Mouse (Mus musculus) forebrain, embryonic 11.5 days (tissue): ENCODE measurements around the gene Cnot10. TPM values are rescaled to one million over a fixed set of nuclear protein-coding genes. Genes with fewer than 3 reads are reported as not detected.
"Not testable (repeated sequence)": the region's sequence is repeated elsewhere in the genome, so short reads cannot be mapped to it uniquely, and the experiment has no call there.

Source experiments
- ATAC-seq: fragments of 200-750 bp; cut with Nextera tagmentation; replicated peaks from 2 replicates; pipeline ENCODE4 v1.8.0; 2017; ENCODE audit warnings: moderate TSS enrichment; ENCODE audit not compliant: low FRiP score
- DNase-seq: peaks from one replicate; pipeline ENCODE4 v3.0.0-alpha.2; 2017; ENCODE audit warnings: low spot score
- H3K27ac ChIP-seq: fragments of 300-500 bp; sonication (generic); 2 replicates; pipeline ENCODE4 v1.5.1; 2014; ENCODE audit warnings: low read depth, low read length
- H3K27me3 ChIP-seq: fragments of 300-500 bp; sonication (generic); 2 replicates; pipeline ENCODE4 v1.6.1; 2014; ENCODE audit warnings: mild to moderate bottlenecking, low read length, mixed read lengths; ENCODE audit not compliant: control insufficient read depth, insufficient read depth
- H3K36me3 ChIP-seq: fragments of 300-500 bp; sonication (generic); 2 replicates; pipeline ENCODE4 v1.6.1; 2014; ENCODE audit warnings: mild to moderate bottlenecking, low read length, moderate library complexity, mixed read lengths; ENCODE audit not compliant: control insufficient read depth, insufficient read depth
- H3K4me1 ChIP-seq: fragments of 300-500 bp; sonication (generic); replicated peaks from 2 replicates; pipeline ENCODE4 v1.6.1; 2014; ENCODE audit warnings: low read length, mixed read lengths; ENCODE audit not compliant: control insufficient read depth, insufficient read depth
- H3K4me2 ChIP-seq: fragments of 300-500 bp; sonication (generic); 2 replicates; pipeline ENCODE4 v1.6.1; 2014; ENCODE audit warnings: low read depth, mild to moderate bottlenecking, low read length, moderate library complexity, mixed read lengths; ENCODE audit not compliant: severe bottlenecking
- H3K4me3 ChIP-seq: fragments of 300-500 bp; sonication (generic); 2 replicates; pipeline ENCODE4 v1.5.1; 2014; ENCODE audit warnings: low read depth, low read length
- H3K9ac ChIP-seq: fragments of 300-500 bp; sonication (generic); 2 replicates; pipeline ENCODE4 v1.6.1; 2014; ENCODE audit warnings: low read length
- H3K9me3 ChIP-seq: fragments of 300-500 bp; sonication (generic); 2 replicates; pipeline ENCODE4 v1.6.1; 2016; ENCODE audit warnings: low read length, mixed read lengths; ENCODE audit not compliant: control insufficient read depth
- WGBS: fragments of 180-500 bp; shearing (Covaris S2); extraction: QIAGEN DNeasy Blood & Tissue Kit; methylation state at CpG from one replicate; pipeline ENCODE4 v1.1.7; 2014; 5-methylcytosine and 5-hydroxymethylcytosine counted together
- polyA plus RNA-seq: library from polyadenylated mRNA; unstranded; fragments of >200 nt; fragmentation: Nextera tagmentation; extraction: Ambion mirVana; gene quantifications from 2 replicates; pipeline ENCODE4 v1.2.1, GENCODE M21; 2014

Gene Cnot10
- polyA plus RNA-seq, 1 experiment from 2014 or later: 76.0 TPM

DNA sequence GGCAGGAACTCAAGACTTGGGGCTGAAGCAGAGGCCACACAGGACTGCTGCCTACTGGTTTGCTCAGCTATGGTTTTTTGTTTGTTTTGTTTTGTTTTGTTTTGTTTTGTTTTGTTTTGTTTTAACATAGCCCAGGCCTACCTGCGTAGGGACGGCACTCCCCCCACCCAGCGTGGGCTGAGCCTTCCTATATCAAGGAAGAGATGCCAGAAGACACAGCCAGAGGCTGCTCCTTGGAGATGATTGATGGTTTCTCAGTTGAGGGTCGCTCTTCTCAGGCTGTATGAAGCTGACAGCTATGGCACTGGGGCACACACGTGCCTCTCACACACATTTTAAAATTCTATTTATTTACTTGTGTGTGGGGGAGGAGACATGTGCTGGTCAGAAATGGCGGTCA is 21.0 kb upstream of the Cnot10 start:
- 83% methylated on average over 6 of the region's 6 CpGs for WGBS
- no peak for DNase-seq
- Histone ChIP-seq H3K27ac (no peak overlapping the region), H3K9ac (no peak overlapping the region), H3K27me3 (no peaks in the 10 kb centered on the region), H3K9me3 (no peaks in the 10 kb centered on the region), H3K36me3 (no peaks in the 10 kb centered on the region), H3K4me2 (no peak overlapping the region), H3K4me3 (no peak overlapping the region), H3K4me1 (no peaks in the 10 kb centered on the region)
- no peak for ATAC-seq

DNA sequence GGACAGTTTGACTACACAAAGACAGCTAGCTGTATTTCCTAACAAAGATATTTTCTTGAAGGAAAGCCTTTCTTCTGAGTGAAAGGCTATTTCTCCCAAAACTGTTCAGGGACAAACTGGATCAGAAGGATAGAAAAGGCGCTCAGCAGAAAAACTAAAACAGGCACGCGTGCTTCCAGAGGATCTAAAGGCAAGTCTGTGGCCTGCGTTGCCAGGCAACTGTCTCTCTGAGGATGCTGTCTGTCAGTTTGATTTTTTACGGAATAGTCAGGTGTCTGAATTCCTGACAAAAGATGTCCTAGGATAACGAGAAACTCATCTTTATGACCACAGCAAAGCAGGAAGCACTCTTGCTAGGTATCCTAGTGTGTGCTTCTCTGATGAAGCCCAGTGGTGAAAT is 20.5 kb upstream of the Cnot10 start:
- Histone ChIP-seq H3K9ac (no peak overlapping the region), H3K4me1 (no peaks in the 10 kb centered on the region), H3K9me3 (no peaks in the 10 kb centered on the region), H3K27me3 (no peaks in the 10 kb centered on the region), H3K27ac (no peak overlapping the region), H3K4me2 (no peak overlapping the region), H3K36me3 (no peaks in the 10 kb centered on the region), H3K4me3 (no peak overlapping the region)
- WGBS: 78% methylated on average over 6 of the region's 6 CpGs
- DNase-seq (no peak), ATAC-seq (no peak)

DNA sequence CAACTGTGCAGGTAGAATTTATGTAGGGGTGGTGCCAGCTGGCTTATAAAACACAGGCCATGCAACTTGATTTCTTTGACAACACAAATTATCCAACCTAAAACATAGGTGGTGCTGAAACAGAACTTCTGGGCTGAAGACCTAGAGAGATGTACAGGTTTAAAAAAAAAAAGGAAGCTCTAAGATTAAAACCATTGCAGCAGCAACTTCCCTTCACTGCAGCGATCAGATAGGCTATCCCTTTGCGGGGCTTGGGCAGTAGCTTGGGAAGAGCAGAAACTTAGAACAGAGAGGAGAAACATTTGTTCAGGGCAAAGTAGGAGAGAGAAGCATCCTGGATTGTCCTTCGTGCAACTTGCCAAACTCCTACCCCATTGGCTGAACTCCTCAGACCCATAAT is 16.7 kb upstream of the Cnot10 start:
- no peak overlapping the region for H3K4me3 ChIP-seq
- no peaks in the 10 kb centered on the region for H3K36me3 ChIP-seq
- no peak overlapping the region for H3K9ac ChIP-seq
- no peaks in the 10 kb centered on the region for H3K9me3 ChIP-seq
- 84% methylated on average over 3 of the region's 3 CpGs for WGBS
- H3K4me1 ChIP-seq: no peaks in the 10 kb centered on the region
- DNase-seq (no peak), ATAC-seq (no peak)
- no peak overlapping the region for H3K4me2 ChIP-seq
- H3K27ac ChIP-seq: no peak overlapping the region
- H3K27me3 ChIP-seq: no peaks in the 10 kb centered on the region

DNA sequence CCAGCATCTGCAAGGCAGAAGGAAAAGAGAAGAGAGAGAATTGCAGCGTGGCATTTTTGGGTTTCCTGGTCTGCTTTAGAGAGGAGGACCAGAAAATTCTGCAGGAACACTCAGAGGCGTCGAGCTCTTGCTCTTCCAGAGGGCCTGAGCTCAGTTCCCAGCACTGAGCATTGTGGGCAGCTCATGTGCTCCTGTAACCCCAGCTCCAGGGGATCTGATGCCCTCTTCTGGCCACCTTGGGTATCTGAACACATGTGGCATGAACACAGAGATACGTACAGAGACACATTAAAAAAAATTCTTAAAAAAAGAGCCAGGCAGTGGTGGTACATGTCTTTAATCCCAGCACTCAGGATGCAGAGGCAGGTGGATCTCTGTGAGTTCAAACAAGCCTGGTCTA is 15.4 kb upstream of the Cnot10 start:
- Histone ChIP-seq H3K9me3 (no peaks in the 10 kb centered on the region), H3K36me3 (no peaks in the 10 kb centered on the region), H3K9ac (no peak overlapping the region), H3K4me2 (no peak overlapping the region), H3K27ac (no peak overlapping the region), H3K27me3 (no peaks in the 10 kb centered on the region), H3K4me1 (no peaks in the 10 kb centered on the region), H3K4me3 (no peak overlapping the region)
- DNase-seq (no peak), ATAC-seq (no peak)
- 93% methylated on average over 4 of the region's 4 CpGs for WGBS

DNA sequence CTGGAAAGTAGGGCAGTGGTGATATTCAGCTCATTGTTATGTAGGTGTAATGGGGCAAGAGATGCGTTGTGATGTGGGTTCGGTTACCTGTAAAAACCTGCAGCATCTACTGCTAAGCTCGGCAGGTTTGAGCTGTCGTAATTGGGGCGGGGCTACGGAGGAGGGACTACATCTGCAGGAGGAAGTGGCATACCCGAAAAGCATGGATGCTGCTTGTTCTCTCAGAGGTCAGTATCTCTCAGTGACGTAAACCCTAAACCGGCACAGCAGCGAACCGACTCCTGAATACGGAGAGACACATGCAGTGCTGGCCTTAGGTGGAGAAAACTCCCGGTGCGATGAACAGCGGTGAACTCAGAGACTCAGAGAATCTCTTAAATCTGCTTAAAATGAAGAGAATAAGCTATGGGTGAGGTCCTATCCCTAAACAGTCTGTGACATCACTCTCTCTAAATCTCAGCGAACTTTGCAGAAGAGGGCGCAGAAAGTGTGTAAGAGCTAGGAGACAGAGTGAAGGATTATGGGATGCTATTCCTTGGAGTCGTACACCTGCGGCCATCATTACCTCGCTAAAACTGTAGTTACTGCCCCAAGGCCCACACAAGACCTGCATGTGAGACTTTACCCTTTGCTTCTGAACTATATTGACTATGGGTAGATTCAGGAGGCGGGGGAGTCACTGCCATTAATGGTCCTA is 11.1 kb upstream of the Cnot10 start:
- no peaks in the 10 kb centered on the region for H3K9me3 ChIP-seq
- no peaks in the 10 kb centered on the region for H3K36me3 ChIP-seq
- no peak for DNase-seq
- no peak overlapping the region for H3K4me3 ChIP-seq
- no peak for ATAC-seq
- H3K27ac ChIP-seq: no peak overlapping the region
- 61% methylated on average over 21 of the region's 21 CpGs for WGBS
- no peaks in the 10 kb centered on the region for H3K27me3 ChIP-seq
- no peak overlapping the region for H3K9ac ChIP-seq
- no peak overlapping the region for H3K4me2 ChIP-seq
- no peaks in the 10 kb centered on the region for H3K4me1 ChIP-seq

DNA sequence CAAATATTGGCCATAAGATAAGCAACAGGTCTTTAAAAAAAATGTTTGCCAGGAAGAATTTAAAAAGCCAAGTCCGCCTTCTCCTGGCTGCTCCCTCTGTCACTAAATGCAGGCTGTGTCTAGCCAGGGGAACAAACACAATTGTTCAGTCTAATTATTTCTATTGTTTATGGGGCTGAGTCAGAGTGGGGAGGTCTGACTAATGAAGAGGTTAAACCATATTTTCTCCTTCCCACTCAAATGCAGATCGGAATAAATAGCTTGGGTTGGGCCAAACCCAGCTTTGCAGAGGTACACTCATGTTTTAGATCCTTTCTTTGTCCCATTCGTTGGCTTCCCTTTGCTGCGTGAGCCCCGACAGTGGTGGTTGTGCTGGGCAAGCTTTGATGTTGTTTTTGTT is 9.4 kb upstream of the Cnot10 start:
- WGBS: 84% methylated on average over 5 of the region's 5 CpGs
- H3K9me3 ChIP-seq: no peaks in the 10 kb centered on the region
- no peak for DNase-seq
- H3K4me2 ChIP-seq: no peak overlapping the region
- no peaks in the 10 kb centered on the region for H3K27me3 ChIP-seq
- ATAC-seq: no peak
- no peaks in the 10 kb centered on the region for H3K4me1 ChIP-seq
- no peak overlapping the region for H3K27ac ChIP-seq
- H3K9ac ChIP-seq: no peak overlapping the region
- no peak overlapping the region for H3K4me3 ChIP-seq
- no peaks in the 10 kb centered on the region for H3K36me3 ChIP-seq

DNA sequence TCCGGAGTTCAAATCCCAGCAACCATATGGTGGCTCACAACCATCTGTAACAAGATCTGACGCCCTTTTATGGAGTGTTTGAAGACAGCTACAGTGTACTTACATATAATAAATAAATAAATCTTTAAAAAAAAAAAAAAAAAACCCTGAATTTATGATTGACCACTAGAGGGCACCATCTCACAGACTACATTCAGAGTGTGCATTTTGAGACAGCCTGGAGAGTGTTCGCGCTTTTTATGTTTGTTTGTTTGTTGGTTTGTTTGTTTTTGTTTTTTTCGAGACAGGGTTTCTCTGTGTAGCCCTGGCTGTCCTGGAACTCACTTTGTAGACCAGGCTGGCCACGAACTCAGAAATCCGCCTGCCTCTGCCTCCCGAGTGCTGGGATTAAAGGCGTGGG is 8.5 kb upstream of the Cnot10 start:
- 57% methylated on average over 8 of the region's 9 CpGs for WGBS
- H3K4me1 ChIP-seq, H3K27me3 ChIP-seq, H3K4me3 ChIP-seq, H3K36me3 ChIP-seq, H3K27ac ChIP-seq, H3K9me3 ChIP-seq, H3K9ac ChIP-seq, DNase-seq, H3K4me2 ChIP-seq: not testable (repeated sequence)
- 0 out of 2 replicates have a peak, but pooled peaks have one; percentile 18 for ATAC-seq

DNA sequence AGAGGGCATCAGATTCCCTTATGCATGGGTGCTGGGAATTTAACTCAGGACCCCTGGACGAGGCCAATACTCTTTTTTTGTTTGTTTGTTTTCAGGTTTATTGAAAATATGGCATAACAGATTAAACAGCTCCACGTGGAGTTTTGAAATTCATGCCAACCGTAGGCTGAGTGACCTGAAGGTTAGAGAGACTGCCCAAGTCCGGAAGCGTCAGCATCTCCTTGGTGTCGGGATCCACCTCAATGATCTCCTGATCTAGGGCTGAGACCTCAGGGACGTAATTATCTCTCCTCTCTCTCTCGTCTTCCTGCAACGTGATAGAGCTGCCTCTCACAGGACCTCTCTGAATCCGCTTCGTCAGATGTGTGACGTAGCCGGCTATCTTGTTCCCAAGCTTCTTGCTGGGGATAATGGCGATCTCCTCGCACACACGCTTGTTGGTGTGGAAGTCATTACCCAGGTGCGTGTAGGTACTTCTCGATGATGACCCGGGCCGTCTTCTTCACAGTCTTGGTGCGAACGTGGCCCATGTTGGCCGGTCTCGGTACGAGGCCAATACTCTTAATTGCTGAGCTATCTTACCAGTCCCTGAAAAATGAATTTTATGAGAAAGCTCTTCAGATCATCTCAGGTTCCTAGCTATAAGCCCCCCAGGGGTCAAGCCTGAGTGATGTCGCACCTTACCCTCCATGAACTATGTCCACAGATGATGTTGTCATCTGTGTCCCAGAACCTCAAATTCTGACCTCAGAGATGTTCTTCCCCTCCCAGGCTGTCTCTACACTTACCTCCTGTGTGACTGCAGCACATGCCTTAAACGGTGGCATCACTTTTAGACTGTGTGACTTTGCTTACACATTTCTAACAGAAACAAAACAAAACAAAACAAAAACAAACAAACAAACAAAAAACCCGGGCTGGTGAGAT is 7.8 kb upstream of the Cnot10 start:
- no peaks in the 10 kb centered on the region for H3K4me1 ChIP-seq
- no peak overlapping the region for H3K9ac ChIP-seq
- no peak overlapping the region for H3K27ac ChIP-seq
- ATAC-seq (no peak), DNase-seq (no peak)
- H3K9me3 ChIP-seq: no peaks in the 10 kb centered on the region
- no peak overlapping the region for H3K4me3 ChIP-seq
- no peaks in the 10 kb centered on the region for H3K36me3 ChIP-seq
- no peaks in the 10 kb centered on the region; the same call in 1 of the 2 replicates for H3K27me3 ChIP-seq
- 81% methylated on average over 28 of the region's 28 CpGs for WGBS
- no peak overlapping the region for H3K4me2 ChIP-seq
